Mouse (Mus musculus) spleen, postnatal 36 days (tissue): ENCODE results near the gene Erbb3.

Experiments used
- DNase-seq, 2 experiments: peaks; one replicate each; pipeline ENCODE4 v3.0.0; 2022; ENCODE audit warnings: low spot score in 2 of 2, mixed read lengths in 1 of 2

Gene Erbb3

DNA sequence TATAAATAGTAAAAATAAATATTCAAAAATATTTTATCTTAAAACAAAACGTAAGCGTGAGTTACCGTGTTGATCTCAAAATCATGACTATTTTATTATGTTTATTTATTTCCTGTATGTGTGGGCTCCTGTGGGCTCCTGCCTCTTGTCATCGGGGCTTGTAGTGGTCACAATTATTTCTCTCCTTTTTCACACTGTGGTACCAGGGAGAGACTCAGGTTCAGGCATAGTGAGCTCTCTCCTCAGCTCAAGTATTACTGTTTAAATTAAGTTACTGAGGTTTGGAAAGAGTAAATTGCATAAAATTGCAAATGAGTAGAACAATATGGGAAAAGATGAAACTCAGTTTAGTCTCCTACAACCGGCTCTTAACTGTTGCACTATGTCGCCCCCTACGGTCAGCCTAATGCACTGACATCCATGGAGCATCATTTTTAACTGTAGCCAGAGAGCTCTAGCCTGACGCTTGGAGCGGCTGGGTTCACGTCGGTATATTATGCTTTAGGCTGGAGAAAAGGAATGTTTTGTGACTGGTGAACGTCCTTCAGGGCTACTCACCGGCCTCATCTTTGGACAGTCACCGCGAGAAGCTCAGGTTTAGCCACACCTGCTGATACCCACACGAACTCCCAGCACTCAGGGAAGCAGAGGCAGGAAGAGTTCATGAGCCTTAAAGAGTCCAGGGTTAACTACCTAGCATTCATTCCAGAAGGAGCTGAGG is 23.1 kb upstream of the Erbb3 start:
- DNase-seq: peak; percentile 65 to 74

DNA sequence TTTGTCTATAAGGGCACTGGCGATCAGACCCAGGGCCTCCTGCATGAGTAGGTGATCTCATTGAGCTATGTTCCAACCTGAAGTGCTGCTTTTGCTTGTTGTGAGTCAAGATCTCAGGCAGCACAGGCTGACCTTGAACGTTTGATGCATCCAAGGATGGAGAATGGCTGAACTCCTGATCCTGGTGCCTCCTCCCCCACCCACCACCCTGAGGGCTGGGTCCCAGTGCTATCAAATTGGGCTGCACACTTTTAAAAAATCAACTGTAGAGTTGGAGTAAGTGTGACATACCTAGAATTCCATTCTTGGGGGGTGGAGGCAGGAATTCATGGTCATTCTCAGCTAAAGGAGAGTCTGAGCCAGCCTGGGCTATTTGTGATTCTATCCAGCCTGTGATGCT is 17.0 kb upstream of the Erbb3 start:
- no peak for DNase-seq

DNA sequence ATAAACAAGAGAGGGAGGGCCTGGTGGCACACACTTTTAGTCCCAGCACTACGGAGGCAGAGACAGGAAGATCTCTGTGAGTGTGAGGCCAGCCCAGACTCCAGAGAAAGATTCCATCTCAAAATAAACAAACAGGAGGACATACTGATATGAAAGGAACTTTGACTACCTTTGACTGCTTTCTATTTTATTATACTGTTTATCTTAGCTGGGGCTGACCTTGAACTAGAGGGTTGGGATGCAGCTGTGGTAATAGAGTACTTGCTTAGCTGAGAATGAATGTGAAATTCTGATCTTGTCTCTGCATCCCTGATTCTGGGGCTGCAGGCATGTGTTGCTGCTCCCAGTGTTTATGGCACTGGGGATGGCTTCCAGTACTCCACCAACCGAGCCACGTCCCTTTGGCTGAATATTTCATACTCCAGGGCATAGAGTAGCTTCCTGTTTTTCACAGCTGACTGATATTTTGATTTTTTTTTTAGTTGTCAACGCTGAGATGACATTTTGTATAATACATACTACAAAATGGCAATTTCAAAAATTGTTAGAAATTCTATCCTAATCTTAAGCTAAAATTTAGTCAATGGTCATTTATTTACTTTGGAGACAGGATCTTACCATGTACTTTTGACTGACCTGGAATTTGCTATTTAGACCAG is 13.1 kb upstream of the Erbb3 start:
- DNase-seq: no peak

DNA sequence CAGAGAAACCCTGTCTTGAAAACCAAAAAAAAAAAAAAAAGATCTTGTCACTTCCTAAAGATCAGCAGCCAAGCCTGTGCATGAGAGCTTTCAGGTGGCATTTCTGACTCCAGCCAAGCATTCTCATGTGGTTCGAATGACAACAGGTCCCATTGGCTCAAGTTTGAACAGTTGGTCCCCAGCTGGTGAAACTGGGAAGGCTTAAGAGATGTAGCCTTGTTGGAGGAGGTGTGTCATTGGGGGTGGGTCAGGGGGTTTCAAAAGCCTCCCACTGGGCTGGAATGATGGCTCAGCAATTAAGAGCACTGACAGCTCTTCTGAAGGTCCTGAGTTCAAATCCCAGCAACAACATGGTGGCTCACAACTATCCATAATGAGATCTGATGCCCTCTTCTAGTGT is 12.0 kb upstream of the Erbb3 start:
- DNase-seq: no peak

DNA sequence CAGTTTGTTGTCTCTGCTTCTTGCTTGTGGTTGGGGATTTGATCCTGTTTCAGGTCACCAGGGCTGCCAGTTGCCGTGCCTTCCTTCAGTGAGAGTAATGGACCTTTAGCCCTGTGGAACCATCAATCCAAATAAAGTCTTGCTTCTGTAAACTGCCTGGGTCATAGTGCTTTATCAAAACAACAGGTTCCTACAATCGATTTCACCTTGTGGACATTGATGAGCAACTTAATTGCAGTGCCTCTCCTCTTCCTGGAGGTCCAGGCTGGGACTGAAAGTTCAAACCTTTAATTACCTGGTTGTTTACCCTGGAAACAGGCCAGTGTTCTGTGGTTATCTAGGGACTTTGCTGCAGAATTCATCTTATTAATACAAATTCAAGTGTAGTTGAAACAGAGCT is 9.0 kb upstream of the Erbb3 start:
- DNase-seq: no peak

DNA sequence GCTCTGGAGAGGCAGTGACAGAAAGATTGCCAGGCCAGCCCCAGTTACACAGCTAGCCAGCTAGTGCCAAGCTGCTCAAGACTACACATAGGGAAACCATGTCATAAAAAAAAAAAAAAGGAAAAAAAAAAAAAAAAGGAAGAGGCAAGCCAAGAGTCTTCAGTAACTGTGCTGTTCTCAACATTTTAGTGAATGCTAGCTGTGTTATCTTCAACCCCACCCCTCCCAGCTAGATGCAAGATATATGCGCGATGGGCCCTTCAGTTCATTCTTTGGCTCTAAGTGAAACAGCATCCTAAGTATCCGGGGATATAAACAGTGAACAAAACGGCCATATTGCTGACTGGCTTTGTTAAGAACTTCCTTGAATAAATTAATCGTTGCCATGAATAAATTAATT is 3.3 kb upstream of the Erbb3 start:
- DNase-seq: no peak

DNA sequence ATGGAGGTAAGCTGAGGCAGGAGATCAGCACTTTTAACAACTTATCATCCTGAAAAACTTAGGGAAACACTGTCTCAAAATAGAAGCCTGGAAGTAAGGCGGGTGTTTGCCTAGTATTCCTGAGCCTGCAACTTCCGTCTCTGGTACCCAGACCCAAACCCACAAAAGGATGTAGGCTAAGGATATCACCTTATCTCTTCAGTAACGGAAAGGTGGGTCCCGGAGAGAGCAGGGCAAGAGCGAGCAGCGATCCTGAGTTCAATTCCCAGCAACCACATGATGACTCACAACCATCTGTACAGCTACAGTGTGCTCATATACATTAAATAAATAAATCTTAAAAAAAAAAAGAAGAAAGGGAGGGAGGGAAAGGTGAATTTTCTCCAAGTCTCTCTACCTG is 2.0 kb upstream of the Erbb3 start:
- DNase-seq: no peak

DNA sequence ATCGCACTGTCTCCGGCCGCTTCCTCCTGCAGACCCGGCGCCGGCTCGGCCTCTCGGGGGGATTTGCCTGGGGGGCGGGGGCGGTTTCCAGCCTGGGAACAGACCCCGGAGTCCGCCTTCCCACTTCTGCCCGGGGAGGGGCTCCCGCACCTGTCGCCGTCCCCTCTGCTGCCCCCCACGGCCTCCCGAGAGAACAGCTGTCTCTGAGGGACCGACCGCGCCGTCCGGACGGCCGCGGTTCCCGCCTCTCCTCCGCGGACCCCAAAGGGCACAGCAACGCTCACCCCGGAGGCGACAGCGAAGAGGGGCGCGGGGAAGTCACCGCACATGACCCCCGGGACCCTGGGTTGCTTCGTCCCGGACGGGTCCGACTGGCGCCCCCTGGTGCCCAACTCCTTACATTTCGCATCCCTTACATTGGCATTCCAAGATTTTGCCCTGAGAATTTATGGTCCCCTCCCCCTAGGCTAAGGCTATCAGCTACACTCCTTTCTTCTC is 790 bp upstream of the Erbb3 start:
- DNase-seq: peak; percentile 29 to 35

DNA sequence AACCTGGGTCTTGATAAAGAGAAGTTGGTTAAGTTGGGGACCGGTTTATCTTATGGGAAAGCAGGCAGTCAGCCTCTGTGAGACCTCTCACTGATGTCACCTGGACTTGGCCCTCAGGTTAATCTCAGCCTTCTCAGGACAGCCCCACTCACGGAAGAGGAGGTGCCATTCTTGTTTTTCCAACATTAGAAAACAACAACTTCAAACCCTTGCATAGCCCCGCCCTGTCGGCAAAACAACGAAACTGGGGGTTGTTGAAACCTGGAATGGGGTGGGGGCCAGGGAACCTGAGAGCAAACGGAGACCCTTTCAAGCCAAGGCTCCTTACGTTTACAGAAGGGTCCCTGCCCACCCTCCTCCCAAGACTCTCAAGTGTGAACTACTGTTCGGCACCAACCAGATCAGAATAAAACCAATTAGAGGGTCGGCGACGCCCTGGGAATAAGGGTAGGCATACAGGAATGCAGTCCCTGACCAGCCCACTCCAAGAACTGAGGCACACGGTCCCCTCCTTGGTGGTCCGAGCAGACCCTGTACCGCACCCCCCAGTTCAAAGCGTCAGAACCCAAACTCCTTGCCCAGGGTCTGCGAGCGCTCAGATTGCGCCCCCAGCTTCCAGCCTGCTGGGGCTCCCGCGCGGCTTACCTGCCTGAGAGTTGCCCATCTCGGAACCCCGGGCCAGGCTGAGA is 533 bp downstream of the Erbb3 start:
- DNase-seq: no peak

DNA sequence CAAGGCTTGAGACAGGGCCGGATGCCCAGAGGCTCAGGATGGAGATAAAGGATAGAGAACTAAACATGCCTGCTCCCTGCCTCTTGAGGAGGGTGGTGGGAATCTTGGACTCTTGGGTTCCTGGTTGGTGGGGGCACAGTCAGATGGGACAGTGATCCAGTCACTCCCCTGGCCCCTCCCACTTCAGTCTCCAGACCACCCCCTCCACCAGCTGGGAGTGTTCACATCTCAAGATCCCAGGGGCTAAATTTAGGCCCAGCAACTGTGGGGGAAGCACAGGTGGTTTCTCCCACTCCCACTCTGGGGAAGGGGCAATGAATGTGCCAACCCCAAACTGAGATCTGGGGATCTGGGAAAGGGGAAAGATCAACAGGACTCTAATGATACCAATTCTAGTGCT is 1.3 kb downstream of the Erbb3 start:
- no peak for DNase-seq

DNA sequence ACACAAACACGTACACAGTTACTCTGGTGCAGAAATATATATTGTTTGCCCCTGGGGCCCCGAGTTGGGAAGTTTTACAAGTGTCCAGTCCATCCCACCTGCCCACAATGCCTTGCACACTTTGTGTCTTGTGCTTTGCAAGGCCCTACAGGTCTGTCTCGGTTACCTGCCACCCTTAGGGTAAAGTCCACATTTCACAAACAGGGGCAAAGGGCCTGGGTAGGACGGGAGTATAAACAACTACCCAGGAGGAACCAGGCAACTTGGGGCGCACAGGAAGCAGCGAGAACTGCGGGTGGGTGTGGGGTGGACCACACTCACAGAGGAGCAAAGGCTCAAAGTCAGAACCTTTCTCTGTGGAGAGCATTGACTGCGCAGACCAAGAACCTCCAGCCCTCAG is 1.8 kb downstream of the Erbb3 start:
- no peak for DNase-seq

DNA sequence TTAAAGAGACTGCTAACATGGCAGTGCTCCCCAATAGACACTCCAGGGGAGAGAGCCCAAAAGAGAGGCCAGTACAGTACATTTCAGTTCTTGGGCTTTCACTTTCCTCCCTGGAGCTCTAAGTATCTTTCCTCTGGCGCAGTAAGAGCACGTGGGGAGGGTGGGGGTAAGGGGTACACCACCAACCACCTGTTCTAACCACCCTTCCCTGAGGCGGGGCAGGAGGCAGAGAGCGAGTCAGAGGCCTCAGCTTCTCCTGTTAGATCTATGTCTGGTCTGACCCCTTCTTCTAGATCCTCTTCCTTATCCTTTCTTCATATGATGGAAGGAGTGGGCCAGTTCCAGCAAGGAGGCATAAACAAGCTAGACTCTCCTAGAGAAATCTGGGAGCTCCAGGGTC is 2.3 kb downstream of the Erbb3 start:
- DNase-seq: no peak

DNA sequence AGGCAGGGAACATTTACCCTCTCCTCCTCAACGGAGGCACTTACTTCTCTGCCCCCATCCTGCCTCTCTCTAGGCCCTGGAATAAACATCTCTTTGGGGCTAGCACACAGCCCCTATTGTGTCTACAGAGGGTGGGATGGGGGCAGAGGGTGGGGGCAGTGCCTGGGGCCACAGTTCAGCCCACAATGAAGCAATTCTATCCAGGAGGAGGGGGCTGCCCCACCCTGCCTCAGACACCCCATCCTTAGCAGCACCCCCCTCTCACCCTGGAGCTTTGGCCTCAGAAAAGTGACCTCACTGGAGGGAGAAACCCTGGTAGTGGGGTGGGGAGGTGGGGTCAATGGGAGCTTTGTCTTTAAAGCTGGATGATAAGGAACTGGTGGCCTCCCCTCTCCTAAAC is 2.9 kb downstream of the Erbb3 start:
- DNase-seq: no peak

DNA sequence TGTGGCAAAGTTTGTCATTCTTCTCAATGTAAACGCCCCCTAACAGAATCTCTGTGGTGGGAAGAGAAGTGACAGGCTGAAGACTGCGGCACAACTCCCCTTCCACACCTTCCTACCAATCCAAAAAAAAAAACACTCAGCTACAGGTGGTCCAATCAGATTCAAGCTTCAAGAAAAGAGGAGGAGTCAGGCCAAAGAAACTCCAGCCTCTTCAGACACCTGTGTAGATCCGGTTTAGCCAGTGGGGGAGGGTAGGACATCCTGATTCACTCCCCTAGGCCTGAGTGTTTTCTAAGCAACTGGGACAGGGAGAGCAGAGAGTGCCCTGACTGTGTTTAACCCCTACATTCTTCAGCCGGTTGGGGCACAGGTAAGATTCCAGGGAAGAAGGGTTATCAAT is 5.1 kb downstream of the Erbb3 start:
- DNase-seq: no peak

DNA sequence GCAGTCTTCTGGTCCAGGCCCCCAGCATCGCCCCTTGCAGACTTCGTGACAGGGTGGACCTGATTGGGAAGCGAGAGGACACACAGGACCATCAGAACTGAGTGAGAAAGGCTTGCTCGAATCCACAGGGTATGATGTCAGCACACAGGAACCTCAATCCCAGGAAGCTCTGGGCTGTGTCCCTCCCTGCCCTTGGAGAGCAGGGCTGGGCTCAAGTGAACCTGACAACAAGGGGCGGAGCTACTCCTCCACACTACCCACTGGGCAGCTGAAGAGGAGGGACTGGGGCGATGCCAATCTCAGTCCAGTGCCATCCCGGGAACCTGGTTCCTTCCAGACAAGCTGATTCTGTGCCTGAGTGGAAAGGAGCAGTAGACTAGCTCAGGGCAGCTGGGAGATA is 5.8 kb downstream of the Erbb3 start:
- DNase-seq: no peak

DNA sequence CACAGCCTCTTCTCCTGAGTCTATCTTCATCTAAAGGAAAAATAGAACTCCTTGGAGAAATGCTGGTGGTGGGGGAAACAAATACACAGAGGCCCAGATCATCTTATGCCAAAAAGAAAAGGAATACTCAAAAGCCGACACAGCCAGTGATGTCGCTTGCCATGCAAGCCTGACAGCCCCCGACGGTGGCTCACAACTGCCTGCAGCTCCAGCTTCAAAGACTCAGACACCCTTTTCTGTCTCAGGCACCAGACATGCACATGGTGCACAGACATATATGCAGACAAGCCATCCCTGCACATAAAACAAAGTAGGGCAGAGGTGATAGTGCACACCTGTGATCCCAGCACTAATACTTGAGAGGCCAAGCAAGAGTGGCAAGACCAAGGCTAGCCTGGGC is 9.7 kb downstream of the Erbb3 start:
- no peak for DNase-seq

DNA sequence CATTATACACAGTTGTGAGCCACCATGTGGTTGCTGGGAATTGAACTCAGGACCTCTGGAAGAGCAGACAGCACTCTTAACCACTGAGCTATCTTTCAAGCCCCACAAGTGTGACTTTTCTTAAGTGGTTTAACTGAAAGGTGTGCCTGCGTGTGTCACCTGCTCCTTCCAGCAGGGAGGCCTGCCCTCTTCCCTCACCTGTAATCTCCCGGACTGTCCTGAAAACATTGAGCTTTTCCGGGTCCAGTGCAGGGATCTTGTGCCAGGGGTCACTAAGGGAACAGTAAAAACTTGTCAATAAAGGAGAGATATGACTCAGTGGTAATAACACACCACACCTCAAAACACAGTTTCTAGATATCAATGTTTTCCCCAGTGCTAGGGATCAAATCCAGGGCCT is 10.2 kb downstream of the Erbb3 start:
- no peak for DNase-seq

DNA sequence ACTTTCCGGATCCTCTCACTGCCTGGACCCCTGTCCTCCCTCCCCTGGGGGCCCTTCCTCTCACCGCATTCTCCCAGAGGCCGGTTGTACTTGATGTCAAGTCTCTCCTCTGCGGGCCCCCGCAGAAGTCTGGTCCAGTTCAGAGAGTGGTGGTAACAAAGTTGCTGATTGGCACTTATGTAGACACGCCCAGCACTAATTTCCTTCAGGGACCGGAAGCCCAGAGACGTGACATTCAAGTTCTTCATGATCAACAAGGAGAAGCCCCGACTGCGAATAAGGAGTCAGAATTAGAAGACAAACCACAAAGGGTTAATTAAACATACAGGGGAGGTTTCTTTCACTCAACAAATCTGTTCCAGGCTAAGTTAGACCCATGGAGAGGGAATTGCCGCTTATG is 11.1 kb downstream of the Erbb3 start:
- peak in 1 of 2 experiments; percentile 15 for DNase-seq

DNA sequence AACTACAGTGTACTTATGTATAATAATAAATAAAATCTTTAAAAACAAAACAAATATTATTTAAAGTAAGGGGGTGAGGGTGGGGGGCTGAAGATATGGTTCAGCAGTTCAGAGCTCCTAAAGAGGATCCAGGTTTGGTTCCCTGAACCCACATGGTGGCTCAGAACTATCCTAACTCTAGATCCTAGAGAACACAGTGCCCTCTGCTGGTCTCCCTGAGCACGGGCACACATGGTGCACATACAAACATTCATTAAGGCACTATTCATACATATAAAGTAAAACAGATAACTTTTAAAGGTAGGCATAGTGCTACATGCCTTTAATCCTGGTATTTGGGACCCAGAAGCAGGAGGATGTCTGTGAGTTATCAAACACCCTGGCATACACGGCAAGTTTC is 14.4 kb downstream of the Erbb3 start:
- DNase-seq: no peak

DNA sequence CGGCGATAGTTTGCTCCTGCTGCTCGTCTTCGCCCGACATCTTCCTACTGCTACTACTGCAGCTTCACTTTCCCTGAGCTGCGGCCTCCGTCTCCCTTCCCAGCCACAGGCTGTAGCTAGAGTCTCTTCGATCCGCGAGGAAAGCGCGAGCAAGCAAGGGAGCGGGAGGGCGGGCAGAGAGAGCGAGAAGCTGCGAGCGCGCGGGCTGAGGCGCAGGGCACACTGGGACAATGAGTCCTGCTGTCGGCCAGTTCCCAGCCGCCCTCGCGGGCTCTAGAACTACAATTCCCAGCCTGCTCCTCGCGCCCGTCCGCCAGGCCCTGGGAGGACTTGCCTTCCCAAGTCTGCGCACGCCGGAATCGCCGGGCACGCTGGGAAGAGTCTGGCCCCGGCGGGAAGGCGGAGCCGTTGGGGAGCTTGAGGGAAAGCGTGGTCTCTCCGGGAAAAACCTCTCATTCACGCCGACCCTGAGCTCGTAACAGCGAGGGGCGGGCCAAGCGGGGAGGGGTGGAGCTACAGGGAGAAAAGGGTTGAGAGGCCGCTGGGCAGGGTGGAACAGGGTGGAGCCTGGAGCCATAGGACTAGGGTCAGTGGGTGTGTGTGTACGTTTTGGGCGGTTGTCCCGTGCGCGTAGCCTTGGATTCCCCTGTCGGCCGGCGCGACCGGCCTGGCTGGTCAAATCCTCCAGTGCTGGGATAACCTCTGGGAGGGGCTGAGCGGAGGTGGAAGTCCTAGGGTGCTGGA is 23.5 kb downstream of the Erbb3 start, which contains the start of gene Pa2g4:
Gene Pa2g4, minus strand, starts transcription at position 200 of the 744 bp plus-strand sequence.
- peak; percentile 95 to 97 for DNase-seq

DNA sequence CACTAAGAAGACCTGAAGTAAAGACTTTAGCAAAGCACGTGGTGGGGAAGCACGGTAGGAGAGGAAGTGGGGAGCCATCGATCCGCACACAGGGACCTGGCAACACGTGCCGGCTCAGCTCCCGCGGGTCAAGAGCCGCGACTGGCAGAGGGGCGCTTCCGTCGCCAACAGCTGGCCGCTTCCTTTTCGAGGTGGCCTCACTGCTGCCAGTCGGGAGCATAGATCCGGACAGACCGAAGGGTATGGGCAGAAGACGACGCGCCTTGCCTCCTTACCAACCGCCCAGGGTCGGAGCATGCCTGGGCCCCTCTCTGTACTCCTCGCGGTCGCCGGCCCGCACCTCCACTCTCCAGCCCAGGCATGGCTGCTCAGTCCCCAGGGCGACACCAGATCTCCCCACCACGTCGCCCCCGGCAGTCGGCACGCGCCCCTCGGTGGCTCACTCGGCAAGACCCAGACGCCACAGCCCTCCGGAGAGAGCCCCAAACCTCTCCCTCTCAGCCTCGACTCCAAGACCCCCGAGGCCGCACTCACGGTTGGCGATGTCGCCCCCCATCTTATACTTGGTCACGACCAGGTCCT is 24.2 kb downstream of the Erbb3 start:
- DNase-seq: peak; percentile 51 to 52

DNA sequence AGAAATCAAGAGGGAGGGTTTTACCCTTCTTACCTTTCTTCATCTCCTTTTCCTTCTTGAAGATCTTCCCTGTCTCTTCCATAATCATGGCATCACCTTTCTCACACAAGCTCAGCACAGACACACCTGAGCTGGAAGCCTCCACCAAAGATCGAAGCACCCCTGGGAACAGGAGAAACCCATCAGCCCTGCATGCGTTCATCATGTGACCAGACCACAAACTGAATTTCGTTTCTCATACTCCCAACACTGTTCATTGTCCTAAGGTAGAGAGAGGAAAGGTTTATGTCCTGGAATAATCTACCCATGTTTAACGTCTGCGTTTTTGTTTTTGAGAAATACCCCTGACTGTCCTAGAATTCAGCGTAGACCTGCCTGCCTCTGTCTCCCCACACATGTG is 25.9 kb downstream of the Erbb3 start:
- DNase-seq: no peak
